Mouse (Mus musculus): ENCODE results near the gene Dennd2a. TPM values are rescaled to one million over a fixed set of nuclear protein-coding genes. Genes with fewer than 3 reads are reported as not detected.
"Not testable (repeated sequence)": the region's sequence is repeated elsewhere in the genome, so short reads cannot be mapped to it uniquely, and the experiment has no call there.

The Dennd2a gene
- polyA plus RNA-seq, 1 experiment: 4.3 TPM

DNA sequence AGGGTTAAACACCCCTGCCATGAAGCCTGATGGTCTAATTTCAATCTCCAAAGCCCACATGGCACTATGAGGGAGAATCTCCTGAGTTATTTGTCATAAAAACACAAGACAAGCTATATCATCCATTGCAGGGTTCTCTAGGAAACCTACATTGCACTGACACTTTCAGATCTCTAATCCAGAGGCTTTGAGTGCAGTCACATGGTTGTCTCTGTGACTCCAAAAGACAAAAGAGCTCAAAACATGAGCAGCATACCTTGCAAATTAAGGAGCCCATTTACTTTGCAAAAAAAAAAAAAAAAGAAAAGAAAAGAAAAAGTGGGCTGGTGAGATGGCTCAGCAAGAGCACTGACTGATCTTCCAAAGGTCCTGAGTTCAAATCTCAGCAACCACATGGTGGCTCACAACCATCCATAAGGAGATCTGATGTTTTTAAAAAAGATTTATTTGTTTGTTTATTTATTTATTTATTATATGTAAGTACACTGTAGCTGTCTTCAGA, 114.8 kb downstream of the Dennd2a start:
- H3K4me1 ChIP-seq (ENCODE audit: control insufficient read depth, insufficient read depth, low read length): peaks cover 6% of the 10 kb centered on the region
- TF ChIP-seq POLR2A (IDR thresholded peaks at IDR 0.05; ENCODE audit: borderline replicate concordance, low read depth, low read length) (no peak), CTCF (IDR thresholded peaks at IDR 0.05; ENCODE audit: low read depth, low read length) (no peak)
- no peak overlapping the region for H3K27ac ChIP-seq (ENCODE audit: insufficient read depth, low read depth, low read length)
- H3K4me3 ChIP-seq (ENCODE audit: insufficient read depth, low read length): no peak overlapping the region

DNA sequence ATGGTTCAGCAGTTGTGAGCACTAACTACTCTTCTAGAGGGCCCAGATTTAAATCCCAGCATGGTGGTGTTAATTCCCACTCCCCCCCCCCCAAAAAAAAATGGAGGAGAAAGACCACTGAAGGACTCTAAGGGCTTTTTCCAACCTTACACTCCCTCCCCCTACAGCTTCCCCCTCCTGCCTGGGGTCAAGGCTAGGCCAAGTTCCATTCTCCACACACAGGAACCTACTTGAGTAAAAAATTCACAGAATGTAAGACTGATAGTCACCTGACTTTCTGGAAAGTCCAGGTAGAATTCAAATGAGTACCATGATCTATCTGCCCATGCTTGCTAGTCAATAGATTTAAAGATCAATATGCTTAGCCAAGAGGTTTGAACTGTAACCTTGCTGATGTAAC, 117.5 kb downstream of the Dennd2a start:
- no peak for TF ChIP-seq CTCF (IDR thresholded peaks at IDR 0.05; ENCODE audit: low read depth, low read length)
- no peak for TF ChIP-seq POLR2A (IDR thresholded peaks at IDR 0.05; ENCODE audit: borderline replicate concordance, low read depth, low read length)
- H3K27ac ChIP-seq (ENCODE audit: insufficient read depth, low read depth, low read length): no peak overlapping the region
- H3K4me3 ChIP-seq (ENCODE audit: insufficient read depth, low read length): no peak overlapping the region
- H3K4me1 ChIP-seq (ENCODE audit: control insufficient read depth, insufficient read depth, low read length): no peaks in the 10 kb centered on the region

DNA sequence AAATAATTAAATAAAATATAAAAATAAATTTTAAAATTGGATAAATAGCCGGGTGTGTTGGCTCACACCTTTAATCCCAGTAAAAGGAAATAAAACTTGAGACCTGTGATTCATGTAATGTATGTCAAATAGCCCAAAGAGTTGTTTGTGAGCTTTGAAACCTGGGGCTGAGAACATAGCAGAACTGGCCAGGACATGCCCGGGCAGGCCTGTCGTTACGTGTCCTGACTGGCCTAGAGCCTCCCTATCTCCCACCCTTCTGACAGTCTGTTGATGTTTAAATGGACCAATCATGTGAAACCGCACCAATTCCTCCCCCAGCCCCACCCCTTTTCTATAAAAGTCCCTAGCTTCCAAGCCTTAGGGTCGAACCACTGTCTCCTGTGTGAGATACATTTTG, 120.1 kb downstream of the Dennd2a start:
- not testable (repeated sequence) for H3K4me1 ChIP-seq (ENCODE audit: control insufficient read depth, insufficient read depth, low read length); H3K4me3 ChIP-seq (ENCODE audit: insufficient read depth, low read length); H3K27ac ChIP-seq (ENCODE audit: insufficient read depth, low read depth, low read length)

DNA sequence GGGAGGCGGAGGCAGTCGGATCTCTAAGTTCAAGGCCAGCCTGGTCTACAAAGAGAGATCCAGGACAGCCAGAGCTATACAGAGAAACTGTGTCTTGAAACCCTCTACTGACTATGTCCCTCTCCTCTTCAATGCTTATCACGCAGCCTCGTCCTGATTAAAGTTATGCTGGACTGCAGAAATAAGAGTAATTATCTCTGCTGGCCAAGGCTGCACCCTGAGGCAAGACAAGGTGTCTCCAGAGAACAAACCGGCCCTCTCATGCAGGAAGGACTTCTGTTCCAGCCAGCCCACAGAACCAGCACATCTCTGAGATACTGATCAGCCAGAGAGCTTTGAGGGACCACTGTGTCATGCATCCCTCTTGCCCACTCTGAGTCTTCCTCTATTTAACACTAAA, 121.8 kb downstream of the Dennd2a start:
- no peak overlapping the region for H3K27ac ChIP-seq (ENCODE audit: insufficient read depth, low read depth, low read length)
- H3K4me3 ChIP-seq (ENCODE audit: insufficient read depth, low read length): no peak overlapping the region
- TF ChIP-seq CTCF (IDR thresholded peaks at IDR 0.05; ENCODE audit: low read depth, low read length) (no peak), POLR2A (IDR thresholded peaks at IDR 0.05; ENCODE audit: borderline replicate concordance, low read depth, low read length) (no peak)
- H3K4me1 ChIP-seq (ENCODE audit: control insufficient read depth, insufficient read depth, low read length): no peaks in the 10 kb centered on the region

DNA sequence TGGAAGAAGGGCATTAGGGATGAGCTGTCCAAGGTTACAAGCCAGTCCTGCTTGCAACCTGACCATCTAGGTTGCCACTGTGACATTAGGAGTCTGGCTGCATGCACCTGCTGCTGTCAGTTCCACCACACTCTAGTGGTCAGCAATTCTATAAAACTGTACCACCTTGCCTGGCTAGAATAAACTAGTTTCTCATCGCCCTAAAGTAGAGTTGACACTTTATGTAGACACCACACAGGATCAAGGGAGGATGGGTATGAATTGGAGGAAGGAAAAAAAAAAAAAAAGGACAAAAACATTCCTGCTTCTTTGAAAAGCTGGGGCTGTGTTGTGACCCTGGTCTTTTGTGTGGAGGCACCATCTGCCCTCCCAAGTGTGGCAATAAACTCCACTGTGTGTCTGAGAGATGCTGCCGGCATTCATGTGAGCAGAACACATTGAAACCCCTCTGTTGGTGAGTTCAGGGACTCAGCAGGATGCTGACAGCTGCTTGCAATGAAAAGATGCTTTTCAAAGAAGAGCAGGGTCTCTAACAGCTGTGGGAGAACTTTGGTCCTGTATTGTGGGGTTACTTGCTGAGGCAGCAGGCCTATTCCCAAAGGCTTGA, 122.7 kb downstream of the Dennd2a start:
- Histone ChIP-seq H3K27ac (ENCODE audit: insufficient read depth, low read depth, low read length) (no peak overlapping the region), H3K4me3 (ENCODE audit: insufficient read depth, low read length) (no peak overlapping the region), H3K4me1 (ENCODE audit: control insufficient read depth, insufficient read depth, low read length) (no peaks in the 10 kb centered on the region; the same call in 1 of the 2 replicates)
- TF ChIP-seq POLR2A (IDR thresholded peaks at IDR 0.05; ENCODE audit: borderline replicate concordance, low read depth, low read length): no peak
- no peak for TF ChIP-seq CTCF (IDR thresholded peaks at IDR 0.05; ENCODE audit: low read depth, low read length)

DNA sequence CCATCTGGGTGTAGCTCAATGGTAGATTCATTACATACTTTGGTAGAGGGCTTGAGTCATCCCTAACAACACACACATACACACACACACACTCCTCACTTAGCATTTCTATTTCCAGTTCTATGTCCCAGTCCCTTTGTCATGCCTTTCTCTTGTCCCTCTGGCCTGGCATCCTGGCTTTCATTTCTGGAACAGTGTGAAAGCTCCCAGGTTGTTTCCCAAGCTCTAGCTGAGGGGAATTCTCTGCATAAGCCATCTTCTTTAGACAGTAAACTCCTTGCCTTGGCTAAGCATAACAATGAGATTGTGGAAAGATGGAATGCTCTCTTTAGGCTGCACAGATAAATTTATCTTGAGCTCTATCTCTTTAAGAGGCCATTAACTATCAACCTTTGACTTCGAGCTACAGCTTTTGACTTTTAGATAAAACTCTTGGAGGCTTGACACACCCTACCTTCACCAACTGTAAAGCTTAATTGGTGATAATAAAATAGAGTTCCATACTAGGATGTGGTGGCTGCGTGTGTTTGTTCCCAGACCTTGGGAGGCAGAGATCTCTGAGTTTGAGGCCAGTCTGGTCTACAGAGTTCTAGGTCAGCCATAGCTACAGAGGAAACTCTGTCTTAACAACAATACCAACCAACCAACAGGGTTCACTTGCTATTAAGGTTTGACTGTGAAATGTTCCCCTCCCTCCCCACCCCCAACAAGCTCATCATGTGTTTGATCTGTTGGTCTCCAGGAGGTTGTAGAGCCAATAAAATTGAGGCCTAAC, 123.4 kb downstream of the Dennd2a start:
- H3K27ac ChIP-seq (ENCODE audit: insufficient read depth, low read depth, low read length): no peak overlapping the region
- TF ChIP-seq CTCF (IDR thresholded peaks at IDR 0.05; ENCODE audit: low read depth, low read length) (no peak), POLR2A (IDR thresholded peaks at IDR 0.05; ENCODE audit: borderline replicate concordance, low read depth, low read length) (no peak)
- H3K4me3 ChIP-seq (ENCODE audit: insufficient read depth, low read length): no peak overlapping the region
- H3K4me1 ChIP-seq (ENCODE audit: control insufficient read depth, insufficient read depth, low read length): no peaks in the 10 kb centered on the region; the same call in 1 of the 2 replicates

DNA sequence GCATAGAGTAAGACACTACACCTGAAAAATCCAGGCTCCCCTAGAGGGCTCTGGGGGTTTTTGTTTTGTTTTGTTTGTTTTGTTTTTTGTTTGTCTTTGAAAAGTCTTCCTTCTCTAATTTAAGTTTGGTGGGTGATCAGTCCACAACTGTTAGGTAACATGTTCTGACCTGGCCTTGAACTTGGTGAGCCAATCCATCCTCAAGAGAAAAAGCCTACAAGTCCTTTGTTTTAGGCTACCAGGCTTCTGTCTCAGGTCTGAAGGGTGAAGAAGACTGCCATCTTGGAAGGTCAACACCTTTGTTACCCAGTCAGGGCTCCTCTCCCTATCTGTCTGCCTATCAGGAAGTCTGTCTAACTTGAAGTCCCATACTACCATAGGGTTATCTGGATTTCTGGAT, 124.0 kb downstream of the Dennd2a start:
- TF ChIP-seq CTCF (IDR thresholded peaks at IDR 0.05; ENCODE audit: low read depth, low read length): no peak
- no peak for TF ChIP-seq POLR2A (IDR thresholded peaks at IDR 0.05; ENCODE audit: borderline replicate concordance, low read depth, low read length)
- no peaks in the 10 kb centered on the region; the same call in 1 of the 2 replicates for H3K4me1 ChIP-seq (ENCODE audit: control insufficient read depth, insufficient read depth, low read length)
- H3K27ac ChIP-seq (ENCODE audit: insufficient read depth, low read depth, low read length): no peak overlapping the region
- H3K4me3 ChIP-seq (ENCODE audit: insufficient read depth, low read length): no peak overlapping the region

DNA sequence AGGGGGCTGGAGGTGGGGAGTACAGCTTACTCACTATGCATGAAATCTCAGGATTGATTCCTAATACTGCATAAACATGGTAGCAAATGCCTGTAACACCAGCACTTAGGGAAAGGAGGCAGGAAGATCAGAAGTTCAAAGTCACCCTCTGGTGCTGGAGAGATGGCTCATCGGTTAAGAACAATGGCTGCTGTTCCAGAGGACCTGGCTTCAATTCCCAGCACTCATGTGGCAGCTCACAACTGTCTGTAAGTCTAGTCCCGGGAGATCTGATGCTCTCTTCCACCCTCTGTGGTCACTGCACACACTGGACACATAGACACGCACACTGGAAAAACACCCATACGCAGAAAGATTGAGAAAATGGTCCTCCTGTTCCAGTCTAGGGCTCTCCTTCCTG, 124.5 kb downstream of the Dennd2a start:
- Histone ChIP-seq H3K4me3 (ENCODE audit: insufficient read depth, low read length) (no peak overlapping the region), H3K27ac (ENCODE audit: insufficient read depth, low read depth, low read length) (no peak overlapping the region), H3K4me1 (ENCODE audit: control insufficient read depth, insufficient read depth, low read length) (no peaks in the 10 kb centered on the region; the same call in 1 of the 2 replicates)
- TF ChIP-seq CTCF (IDR thresholded peaks at IDR 0.05; ENCODE audit: low read depth, low read length): no peak
- no peak for TF ChIP-seq POLR2A (IDR thresholded peaks at IDR 0.05; ENCODE audit: borderline replicate concordance, low read depth, low read length)

DNA sequence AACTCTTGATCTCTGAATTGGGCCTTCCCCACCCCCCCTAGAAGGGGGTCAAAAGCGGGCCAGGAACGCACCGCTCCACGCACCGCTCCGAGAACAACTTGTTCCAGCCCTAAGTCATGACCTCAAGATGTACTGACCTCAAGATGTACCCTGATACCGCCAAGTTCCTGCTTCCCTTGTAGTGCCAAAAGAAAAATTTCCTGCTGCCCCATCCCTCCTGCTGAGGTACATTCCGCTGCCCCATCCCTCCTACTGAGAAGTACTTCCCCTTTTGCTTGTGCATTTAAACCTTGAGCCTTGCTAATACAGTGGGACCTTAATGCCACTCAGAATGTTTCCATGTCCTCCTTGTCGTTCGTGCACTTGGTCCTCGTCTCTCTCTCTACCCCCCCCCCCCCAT, 126.9 kb downstream of the Dennd2a start:
- Histone ChIP-seq H3K4me1 (ENCODE audit: control insufficient read depth, insufficient read depth, low read length) (no peaks in the 10 kb centered on the region; the same call in 1 of the 2 replicates), H3K27ac (ENCODE audit: insufficient read depth, low read depth, low read length) (no peak overlapping the region), H3K4me3 (ENCODE audit: insufficient read depth, low read length) (no peak overlapping the region)
- TF ChIP-seq POLR2A (IDR thresholded peaks at IDR 0.05; ENCODE audit: borderline replicate concordance, low read depth, low read length): no peak
- no peak for TF ChIP-seq CTCF (IDR thresholded peaks at IDR 0.05; ENCODE audit: low read depth, low read length)
